Mouse (Mus musculus) CD4-positive, CD25-positive, alpha-beta regulatory T cell (primary cell): Measurements from ENCODE around the gene Pde4dip. TPM values are rescaled to one million over a fixed set of nuclear protein-coding genes. Genes with fewer than 3 reads are reported as not detected.

Experiments
- polyA plus RNA-seq: library from polyadenylated mRNA; unstranded; fragments of 100-300 nt; shearing (Covaris generic); gene quantifications from one replicate; pipeline ENCODE4 v1.2.1, GENCODE M21; 2017

Pde4dip gene
- polyA plus RNA-seq = 18.4 TPM

GRCm38 (mm10) chr3:97888168-97888901 is at the start of gene Pde4dip:
Gene Pde4dip (minus strand): TSS chr3:97888707.

GRCm38 (mm10) chr3:97900516-97901490 is 12.3 kb upstream of the Pde4dip start, which contains the start of gene Sec22b:
Gene Sec22b (plus strand): TSS chr3:97901190.

GRCm38 (mm10) chr3:97674644-97675110 is 213.8 kb downstream of the Pde4dip start, which contains the start of gene Gm17651:
Gene Gm17651 (minus strand): TSS chr3:97674694.

GRCm38 (mm10) chr3:97657655-97658411 is 230.7 kb downstream of the Pde4dip start, which contains the start of gene Prkab2:
Gene Prkab2 (plus strand): TSS chr3:97658193.

Other genes with a start within 250 kb of the Pde4dip start
- gene Prkab2, start 230.5 kb downstream of the Pde4dip start, polyA plus RNA-seq = 4.0 TPM
- not detected for gene Gm17651, start 214.0 kb downstream of the Pde4dip start, polyA plus RNA-seq
- 97.4 TPM for gene Sec22b, start 12.5 kb upstream of the Pde4dip start, polyA plus RNA-seq
- 42.3 TPM for gene Notch2, start 124.8 kb upstream of the Pde4dip start, polyA plus RNA-seq